Mouse (Mus musculus) liver, embryonic 14.5 days (tissue): ENCODE data around the gene Dcun1d1.

Experiments used
- CTCF ChIP-seq: IDR thresholded peaks from 2 replicates; pipeline ENCODE4 v1.5.1; 2016; ENCODE audit warnings: antibody characterized with exemption, low read depth, control low read depth
- EP300 ChIP-seq: IDR thresholded peaks from 2 replicates; pipeline ENCODE4 v1.6.1; 2016; ENCODE audit warnings: antibody characterized with exemption, low read depth

DNA sequence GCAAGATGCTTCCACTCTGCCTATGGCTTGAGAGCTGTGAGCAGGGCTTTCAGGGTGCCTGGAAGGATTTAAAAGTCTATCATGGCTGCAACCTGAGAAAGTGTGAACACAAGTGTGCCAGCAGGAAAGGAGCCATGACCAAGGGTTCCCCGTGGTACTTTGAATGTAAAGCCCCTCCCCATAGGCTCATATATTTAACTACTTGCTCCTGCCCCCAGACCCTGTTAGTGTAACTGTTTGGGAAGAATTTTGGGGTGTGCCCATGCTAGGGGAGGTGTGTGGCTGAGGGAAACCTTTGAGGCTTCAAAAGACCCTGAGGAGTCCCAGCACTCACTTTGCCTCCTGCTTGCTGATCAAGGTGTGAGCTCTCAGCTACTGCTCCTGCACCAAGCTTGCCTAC, 15.9 kb upstream of the Dcun1d1 start:
- TF ChIP-seq CTCF (no peak), EP300 (no peak)
